ENCODE assay signal across 22 mouse cellular contexts in genomic region chr6:145762016-145762415, GRCm38 (mm10).
"Had no signal": no experiment of that assay in that cellular context is flagged by ENCODE, and none has a peak within 500 bp of the region (broad histone marks: within the 10 kb centered on the region; RNA-seq: fewer than 3 reads in every experiment).

No protein-coding gene starts in this region.

- H3K9me3 ChIP-seq: limb, embryonic 12.5 days; limb, embryonic 15.5 days; lung, embryonic 15.5 days; megakaryocyte, embryonic 14.5 days; midbrain, embryonic 10.5 days; neural tube, embryonic 12.5 days; neural tube, embryonic 15.5 days; stomach, embryonic 15.5 days had no signal

- H3K36me3 ChIP-seq: limb, embryonic 12.5 days; limb, embryonic 15.5 days; lung, embryonic 15.5 days; midbrain, embryonic 10.5 days; neural tube, embryonic 12.5 days; neural tube, embryonic 15.5 days; stomach, embryonic 15.5 days had no signal

- H3K27ac ChIP-seq: limb, embryonic 12.5 days; limb, embryonic 15.5 days; liver, embryonic 14.5 days; lung, embryonic 15.5 days; midbrain, embryonic 10.5 days; neural tube, embryonic 12.5 days; neural tube, embryonic 15.5 days; stomach, embryonic 15.5 days had no signal

- H3K4me2 ChIP-seq: limb, embryonic 12.5 days; limb, embryonic 15.5 days; lung, embryonic 15.5 days; neural tube, embryonic 12.5 days; neural tube, embryonic 15.5 days; stomach, embryonic 15.5 days had no signal

- H3K27me3 ChIP-seq: limb, embryonic 12.5 days; limb, embryonic 15.5 days; lung, embryonic 15.5 days; neural tube, embryonic 12.5 days; neural tube, embryonic 15.5 days; stomach, embryonic 15.5 days had no signal

- H3K4me3 ChIP-seq: limb, embryonic 12.5 days; limb, embryonic 15.5 days; lung, embryonic 15.5 days; megakaryocyte, embryonic 14.5 days; midbrain, embryonic 10.5 days; neural tube, embryonic 12.5 days; neural tube, embryonic 15.5 days; stomach, embryonic 15.5 days had no signal

- DNase-seq: kidney, adult 18-20 months; kidney, adult 9 months; kidney, postnatal 14 days; kidney, postnatal 4 days; left cerebral cortex, postnatal 4 days; lung, adult 18-20 months; lung, postnatal 10 days; lung, postnatal 36 days; midbrain, embryonic 14.5 days; right cerebral cortex, adult 18-20 months; right cerebral cortex, postnatal 14 days; spleen, adult 18-20 months; thymus, postnatal 25 days had no signal

- H3K4me1 ChIP-seq: megakaryocyte, embryonic 14.5 days; neural tube, embryonic 12.5 days had no signal

- H3K9ac ChIP-seq: limb, embryonic 12.5 days; limb, embryonic 15.5 days; liver, embryonic 14.5 days; lung, embryonic 15.5 days; neural tube, embryonic 12.5 days; neural tube, embryonic 15.5 days; stomach, embryonic 15.5 days had no signal
